Mouse (Mus musculus) B cell, adult 67 days (primary cell): Measurements from ENCODE around the gene Arrdc4. TPM values are rescaled to one million over a fixed set of nuclear protein-coding genes. Genes with fewer than 3 reads are reported as not detected.

Experiments used
- total RNA-seq, 2 experiments: library from RNA; stranded (reverse); gene quantifications; 4 replicates each; pipeline ENCODE4 v1.2.4; 2023

The Arrdc4 gene
- total RNA-seq = under 1 TPM in 1 of 2 experiments, not detected in 1; 0.23 TPM

DNA sequence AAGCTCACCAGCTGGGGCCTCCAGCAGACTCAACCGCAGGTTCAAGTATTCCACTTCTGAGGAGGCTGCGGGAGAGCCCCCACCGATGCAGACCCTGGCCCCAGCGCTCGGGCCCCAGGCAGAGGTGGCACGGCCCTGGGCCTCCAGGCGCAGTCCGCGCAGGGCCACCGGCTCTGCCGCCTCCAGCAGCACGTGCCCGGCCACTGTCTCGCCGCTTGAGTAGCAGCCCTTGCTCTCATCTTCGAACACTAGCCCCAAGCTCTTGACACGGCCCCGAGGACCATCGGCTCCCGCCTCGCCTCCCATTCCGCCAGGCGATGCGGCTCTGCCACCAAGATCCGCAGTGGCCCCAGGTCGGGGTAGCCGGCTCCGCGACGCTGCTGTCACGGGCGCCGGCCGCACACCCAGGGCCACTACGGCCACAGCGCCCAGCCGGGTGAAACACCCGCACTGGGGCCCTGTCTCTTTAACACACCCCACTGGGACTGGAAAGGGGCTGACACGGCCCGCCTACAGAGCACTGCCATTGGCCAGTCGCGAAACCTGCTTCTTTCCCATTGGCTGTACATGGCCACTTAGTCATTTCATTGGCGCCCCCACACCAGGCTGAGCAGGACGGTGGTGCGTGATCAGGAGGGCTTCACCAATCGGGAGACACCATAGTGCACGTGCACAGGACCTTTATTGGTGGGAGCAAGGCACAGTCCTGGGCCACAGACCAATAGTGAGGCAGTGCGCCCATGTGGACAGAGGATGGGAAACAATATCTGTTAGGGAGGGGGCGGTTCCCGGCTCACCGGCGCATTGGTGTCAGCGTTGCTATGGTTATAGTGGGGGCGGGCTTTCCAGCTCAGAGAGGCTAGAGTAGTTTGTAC, at the start of gene Arrdc4:
Arrdc4 (minus strand) TSS at position 481 of the 875 bp plus-strand sequence.

